Mouse (Mus musculus) myocyte (in vitro differentiated cells): ENCODE results near the gene Ppp6r3. TPM values are rescaled to one million over a fixed set of nuclear protein-coding genes. Genes with fewer than 3 reads are reported as not detected.

Source experiments
- H3K27me3 ChIP-seq: one replicate; pipeline ENCODE4 v1.6.1; 2011; ENCODE audit not compliant: control insufficient read depth, insufficient read depth, insufficient read length
- H3K36me3 ChIP-seq: one replicate; pipeline ENCODE4 v1.6.1; 2011; ENCODE audit not compliant: control insufficient read depth, insufficient read depth
- H3K4me2 ChIP-seq: one replicate; pipeline ENCODE4 v1.6.1; 2011; ENCODE audit warnings: low read depth, control low read depth
- H3K4me3 ChIP-seq: one replicate; pipeline ENCODE4 v1.5.1; 2011; ENCODE audit warnings: mild to moderate bottlenecking, control low read depth, moderate library complexity
- H3K79me2 ChIP-seq: one replicate; pipeline ENCODE4 v1.6.1; 2011; ENCODE audit not compliant: control insufficient read depth, insufficient read depth
- H3ac ChIP-seq: one replicate; pipeline ENCODE4 v1.6.1; 2011; ENCODE audit not compliant: control insufficient read depth, insufficient read length
- CEBPB ChIP-seq: IDR thresholded peaks from 2 replicates; pipeline ENCODE4 v1.6.1; 2011; ENCODE audit warnings: mild to moderate bottlenecking, moderate library complexity; ENCODE audit not compliant: poor library complexity, insufficient read depth, severe bottlenecking
- E2F4 ChIP-seq: IDR thresholded peaks from one replicate; pipeline ENCODE4 v1.6.1; 2011; ENCODE audit warnings: mild to moderate bottlenecking, control low read depth, moderate library complexity; ENCODE audit not compliant: insufficient read depth
- MAX ChIP-seq: IDR thresholded peaks from one replicate; pipeline ENCODE4 v1.6.1; 2011; ENCODE audit warnings: low read depth, mild to moderate bottlenecking, control low read depth
- MYOD1 ChIP-seq, 3 experiments: IDR thresholded peaks; one replicate each; pipeline ENCODE4 v1.6.1; 2011; ENCODE audit warnings: control low read depth in 2 of 3, low read depth in 2 of 3, mild to moderate bottlenecking in 2 of 3, moderate library complexity in 1 of 3; ENCODE audit not compliant: insufficient read length in 2 of 3, control insufficient read depth in 1 of 3
- MYOG ChIP-seq, 3 experiments: IDR thresholded peaks; one replicate each; pipeline ENCODE4 v1.6.1; 2011; ENCODE audit warnings: control low read depth in 2 of 3, low read depth in 2 of 3, mild to moderate bottlenecking in 2 of 3; ENCODE audit not compliant: insufficient read length in 2 of 3, control insufficient read depth in 1 of 3, insufficient read depth in 1 of 3
- POLR2A ChIP-seq: IDR thresholded peaks from one replicate; pipeline ENCODE4 v1.6.1; 2011; ENCODE audit warnings: low read depth, mild to moderate bottlenecking, control low read depth, moderate library complexity; ENCODE audit not compliant: insufficient read length
- POLR2AphosphoS2 ChIP-seq: IDR thresholded peaks from one replicate; pipeline ENCODE4 v1.6.1; 2011; ENCODE audit warnings: low read depth, control low read depth; ENCODE audit not compliant: insufficient read length
- REST ChIP-seq: IDR thresholded peaks from one replicate; pipeline ENCODE4 v1.6.1; 2011; ENCODE audit warnings: mild to moderate bottlenecking, control low read depth, moderate library complexity; ENCODE audit not compliant: insufficient read depth, insufficient read length
- SRF ChIP-seq: IDR thresholded peaks from one replicate; pipeline ENCODE4 v1.6.1; 2011; ENCODE audit warnings: low read depth; ENCODE audit not compliant: control insufficient read depth, insufficient read length
- TCF12 ChIP-seq: IDR thresholded peaks from one replicate; pipeline ENCODE4 v1.6.1; 2011; ENCODE audit warnings: mild to moderate bottlenecking, control low read depth; ENCODE audit not compliant: poor library complexity, insufficient read depth, severe bottlenecking
- TCF3 ChIP-seq: IDR thresholded peaks from one replicate; pipeline ENCODE4 v1.6.1; 2011; ENCODE audit warnings: low read depth, control low read depth; ENCODE audit not compliant: insufficient read length
- USF1 ChIP-seq: IDR thresholded peaks from one replicate; pipeline ENCODE4 v1.6.1; 2011; ENCODE audit warnings: low read depth, mild to moderate bottlenecking, control low read depth, moderate library complexity
- polyA plus RNA-seq: library from polyadenylated mRNA; unstranded; fragments of >200 nt; fragmentation: generic; extraction: Trizol; gene quantifications from one replicate; pipeline ENCODE4 v1.2.1, GENCODE M21; 2012; ENCODE audit warnings: missing spikeins

Gene Ppp6r3
- polyA plus RNA-seq, 1 experiment = 20.2 TPM

DNA sequence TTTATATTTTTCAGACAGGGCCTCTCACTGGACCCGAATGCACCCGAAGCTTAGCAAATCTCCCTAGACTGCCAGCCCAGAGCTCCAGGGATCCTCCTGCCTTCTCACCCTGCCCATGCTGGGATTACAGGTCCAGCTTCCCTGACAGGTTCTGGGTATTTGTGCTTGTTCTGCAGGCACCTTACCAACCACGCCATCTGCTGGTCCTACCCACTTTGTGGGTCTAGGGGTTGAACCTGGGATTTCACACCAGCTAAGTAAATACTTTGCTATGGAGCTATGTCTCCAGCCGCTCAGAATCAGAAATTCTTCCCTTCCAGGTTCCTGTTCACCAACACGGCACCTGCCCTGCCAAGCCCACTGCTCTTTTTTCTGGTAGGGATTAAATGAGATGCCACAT, 137.6 kb downstream of the Ppp6r3 start:
- H3K36me3 ChIP-seq = no peaks in the 10 kb centered on the region
- H3K79me2 ChIP-seq = no peaks in the 10 kb centered on the region
- TF ChIP-seq CEBPB = no peak
- TF ChIP-seq SRF = no peak
- TF ChIP-seq MYOD1 (IDR thresholded peaks at IDR 0.05; ENCODE audit: control insufficient read depth in 1 of 3, insufficient read length in 2 of 3, low read depth in 2 of 3) = no peak
- no peak for TF ChIP-seq POLR2A
- no peak for TF ChIP-seq E2F4
- TF ChIP-seq MAX = no peak
- TF ChIP-seq POLR2AphosphoS2 = no peak
- TF ChIP-seq MYOG (IDR thresholded peaks at IDR 0.05; ENCODE audit: control insufficient read depth in 1 of 3, insufficient read depth in 1 of 3, insufficient read length in 2 of 3, low read depth in 2 of 3) = no peak
- TF ChIP-seq REST = no peak
- TF ChIP-seq USF1 = no peak
- no peak for TF ChIP-seq TCF12
- no peak for TF ChIP-seq TCF3
- no peak overlapping the region for H3K4me2 ChIP-seq
- peaks cover 19% of the 10 kb centered on the region for H3K27me3 ChIP-seq
- H3K4me3 ChIP-seq = no peak overlapping the region
- H3ac ChIP-seq = no peak overlapping the region

DNA sequence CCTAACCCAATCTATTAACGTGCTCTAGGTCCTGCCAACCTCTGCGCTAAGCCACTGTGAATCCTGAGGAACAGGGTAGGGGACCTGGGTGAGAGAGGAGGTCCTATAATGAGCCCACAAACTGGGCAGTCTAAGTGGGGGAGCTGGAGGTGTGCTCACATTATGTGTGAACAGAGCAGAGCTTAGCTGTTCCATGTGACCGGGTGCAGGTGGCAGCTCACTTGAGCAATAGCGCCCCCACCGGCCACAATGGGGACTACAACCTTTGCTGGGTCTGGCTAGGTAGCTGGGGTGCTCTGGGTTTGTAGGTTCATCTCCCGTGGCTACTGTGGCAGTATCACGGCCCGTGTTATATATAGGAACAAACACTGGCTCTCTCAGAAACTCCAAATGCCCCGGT, 138.7 kb downstream of the Ppp6r3 start:
- no peak for TF ChIP-seq TCF12
- TF ChIP-seq CEBPB = no peak
- TF ChIP-seq MYOG (IDR thresholded peaks at IDR 0.05; ENCODE audit: control insufficient read depth in 1 of 3, insufficient read depth in 1 of 3, insufficient read length in 2 of 3, low read depth in 2 of 3) = no peak
- no peak for TF ChIP-seq USF1
- no peak for TF ChIP-seq POLR2AphosphoS2
- TF ChIP-seq E2F4 = no peak
- no peak for TF ChIP-seq POLR2A
- TF ChIP-seq MYOD1 (IDR thresholded peaks at IDR 0.05; ENCODE audit: control insufficient read depth in 1 of 3, insufficient read length in 2 of 3, low read depth in 2 of 3) = no peak
- no peak for TF ChIP-seq MAX
- no peak for TF ChIP-seq REST
- no peak for TF ChIP-seq TCF3
- no peak for TF ChIP-seq SRF
- H3K4me3 ChIP-seq = no peak overlapping the region
- peaks cover 19% of the 10 kb centered on the region for H3K27me3 ChIP-seq
- no peak overlapping the region for H3ac ChIP-seq
- no peaks in the 10 kb centered on the region for H3K36me3 ChIP-seq
- H3K79me2 ChIP-seq = no peaks in the 10 kb centered on the region
- H3K4me2 ChIP-seq = no peak overlapping the region

DNA sequence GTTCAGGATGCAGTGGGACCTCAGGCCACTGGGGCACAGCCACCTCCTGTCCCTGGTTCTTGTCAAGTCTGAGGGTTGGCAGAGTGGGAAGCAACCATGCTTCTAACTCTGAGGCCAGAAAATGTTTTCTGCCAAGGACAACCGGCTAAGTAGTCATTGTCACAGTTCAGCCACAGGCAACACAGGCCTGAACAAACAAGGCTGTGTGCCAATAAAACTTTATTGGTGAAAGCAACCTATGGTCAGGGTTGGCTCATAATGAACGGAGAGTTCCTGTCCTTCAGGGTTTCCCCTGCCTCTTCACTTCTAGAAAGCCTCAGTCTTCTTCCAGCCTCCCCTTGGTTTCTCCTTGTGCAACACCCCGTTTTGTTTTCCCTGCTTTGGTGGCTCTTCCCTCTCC, 139.7 kb downstream of the Ppp6r3 start:
- TF ChIP-seq SRF = no peak
- H3K4me3 ChIP-seq = no peak overlapping the region

DNA sequence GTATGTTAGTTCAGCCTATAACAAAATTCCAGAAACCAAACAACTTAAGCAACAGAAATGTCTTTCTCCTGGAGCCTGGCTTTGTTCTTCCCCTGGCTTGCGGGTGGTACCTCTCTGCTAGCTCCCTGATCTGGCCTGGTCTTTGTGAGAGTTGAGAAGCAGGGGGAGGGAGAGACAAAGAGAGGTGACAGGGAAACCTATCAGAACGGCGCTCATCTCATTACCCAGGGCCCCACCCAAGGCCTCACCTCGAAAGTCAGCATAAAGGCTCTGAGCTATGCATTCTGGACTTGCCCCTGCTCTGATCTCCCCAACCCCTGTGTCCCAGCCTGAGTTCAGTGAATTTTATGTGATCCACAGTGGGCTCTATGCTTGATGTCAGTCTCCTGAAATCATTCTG, 140.9 kb downstream of the Ppp6r3 start:
- TF ChIP-seq REST (no peak), MAX (no peak), POLR2A (no peak), MYOG (IDR thresholded peaks at IDR 0.05; ENCODE audit: control insufficient read depth in 1 of 3, insufficient read depth in 1 of 3, insufficient read length in 2 of 3, low read depth in 2 of 3) (no peak), TCF12 (no peak), CEBPB (no peak), TCF3 (no peak), USF1 (no peak), POLR2AphosphoS2 (no peak), SRF (no peak), E2F4 (no peak), MYOD1 (IDR thresholded peaks at IDR 0.05; ENCODE audit: control insufficient read depth in 1 of 3, insufficient read length in 2 of 3, low read depth in 2 of 3) (no peak)
- Histone ChIP-seq H3K27me3 (peaks cover 12% of the 10 kb centered on the region), H3K79me2 (no peaks in the 10 kb centered on the region)

More for the DNA sequence above, 139.7 kb downstream of the Ppp6r3 start:
- H3K27me3 ChIP-seq = peaks cover 19% of the 10 kb centered on the region
- no peaks in the 10 kb centered on the region for H3K36me3 ChIP-seq
- no peak overlapping the region for H3K4me2 ChIP-seq
- no peaks in the 10 kb centered on the region for H3K79me2 ChIP-seq
- no peak overlapping the region for H3ac ChIP-seq

DNA sequence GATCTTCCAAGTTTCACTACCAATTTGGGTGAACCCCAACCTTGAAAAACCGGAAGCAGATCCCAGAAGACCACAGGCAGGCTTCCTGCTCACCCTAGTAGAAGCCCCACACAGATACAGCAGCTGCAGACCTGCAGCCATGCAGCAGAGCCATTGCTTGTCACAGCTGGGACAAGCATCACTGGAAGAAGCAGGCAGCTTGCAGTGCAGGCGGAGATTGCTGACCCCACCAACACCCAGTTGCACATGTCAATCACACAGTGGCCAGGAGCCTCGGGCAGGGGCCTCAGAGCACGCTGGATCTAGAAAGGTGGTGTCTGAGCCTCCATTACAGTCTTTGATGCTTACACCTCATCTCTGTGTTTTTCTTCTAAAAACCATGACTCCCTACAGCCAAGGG, 141.4 kb downstream of the Ppp6r3 start:
- Histone ChIP-seq H3K79me2 (no peaks in the 10 kb centered on the region), H3K27me3 (peaks cover 10% of the 10 kb centered on the region), H3K4me3 (no peak overlapping the region), H3K4me2 (peak overlapping the region; percentile 10), H3ac (no peak overlapping the region), H3K36me3 (no peaks in the 10 kb centered on the region)
- peak in 2 of 3 experiments; percentile 75 to 83 for TF ChIP-seq MYOG (IDR thresholded peaks at IDR 0.05; ENCODE audit: control insufficient read depth in 1 of 3, insufficient read depth in 1 of 3, insufficient read length in 2 of 3, low read depth in 2 of 3)
- peak in 2 of 3 experiments; percentile 93 to 96 for TF ChIP-seq MYOD1 (IDR thresholded peaks at IDR 0.05; ENCODE audit: control insufficient read depth in 1 of 3, insufficient read length in 2 of 3, low read depth in 2 of 3)
- TF ChIP-seq SRF = no peak
- TF ChIP-seq TCF3 = peak; percentile 62
- no peak for TF ChIP-seq E2F4
- TF ChIP-seq POLR2AphosphoS2 = no peak
- TF ChIP-seq POLR2A = no peak

More for the DNA sequence above, 140.9 kb downstream of the Ppp6r3 start:
- Histone ChIP-seq H3ac (no peak overlapping the region), H3K36me3 (no peaks in the 10 kb centered on the region), H3K4me2 (no peak overlapping the region), H3K4me3 (no peak overlapping the region)
